Mouse (Mus musculus) forebrain, embryonic 13.5 days (tissue): ENCODE results near the gene Dppa4. TPM values are rescaled to one million over a fixed set of nuclear protein-coding genes. Genes with fewer than 3 reads are reported as not detected.
"Not testable (repeated sequence)": the region's sequence is repeated elsewhere in the genome, so short reads cannot be mapped to it uniquely, and the experiment has no call there.

Experiments
- ATAC-seq: fragments of 200-750 bp; cut with Nextera tagmentation; 2 replicates; pipeline ENCODE4 v1.8.0; 2017
- H3K27ac ChIP-seq: fragments of 300-500 bp; sonication (generic); 2 replicates; pipeline ENCODE4 v1.5.1; 2015; ENCODE audit warnings: inconsistent platforms, mild to moderate bottlenecking, moderate library complexity
- H3K27me3 ChIP-seq: fragments of 300-500 bp; sonication (generic); 2 replicates; pipeline ENCODE4 v1.6.1; 2015; ENCODE audit warnings: mild to moderate bottlenecking, inconsistent platforms
- H3K36me3 ChIP-seq: fragments of 300-500 bp; sonication (generic); 2 replicates; pipeline ENCODE4 v1.6.1; 2015; ENCODE audit warnings: mild to moderate bottlenecking, inconsistent platforms; ENCODE audit not compliant: poor library complexity, severe bottlenecking
- H3K4me1 ChIP-seq: fragments of 300-500 bp; sonication (generic); 2 replicates; pipeline ENCODE4 v1.6.1; 2015; ENCODE audit warnings: inconsistent platforms
- H3K4me2 ChIP-seq: fragments of 300-500 bp; sonication (generic); 2 replicates; pipeline ENCODE4 v1.6.1; 2015; ENCODE audit warnings: inconsistent platforms, mild to moderate bottlenecking, moderate library complexity
- H3K4me3 ChIP-seq: fragments of 300-500 bp; sonication (generic); 2 replicates; pipeline ENCODE4 v1.5.1; 2015; ENCODE audit warnings: mild to moderate bottlenecking, inconsistent platforms
- H3K9ac ChIP-seq: fragments of 300-500 bp; sonication (generic); 2 replicates; pipeline ENCODE4 v1.6.1; 2015; ENCODE audit warnings: mild to moderate bottlenecking, inconsistent platforms
- H3K9me3 ChIP-seq: fragments of 300-500 bp; sonication (generic); replicated peaks from 2 replicates; pipeline ENCODE4 v1.6.1; 2016; ENCODE audit warnings: inconsistent platforms
- WGBS: fragments of 180-500 bp; shearing (Covaris S2); methylation state at CpG from one replicate; pipeline ENCODE4 v1.1.7; 2015; 5-methylcytosine and 5-hydroxymethylcytosine counted together
- polyA plus RNA-seq: library from polyadenylated mRNA; unstranded; fragments of >200 nt; fragmentation: Nextera tagmentation; extraction: Ambion mirVana; gene quantifications from 2 replicates; pipeline ENCODE4 v1.2.1, GENCODE M21; 2015

The Dppa4 gene
- polyA plus RNA-seq, 1 experiment from 2014 or later: not detected

GRCm38 (mm10) chr16:48297384-48298136 lies 14.0 kb downstream of the Dppa4 start:
- WGBS: 85% methylated on average over 14 of the region's 14 CpGs
- Histone ChIP-seq H3K4me3 (no peak overlapping the region), H3K9ac (no peak overlapping the region), H3K9me3 (no peaks in the 10 kb centered on the region), H3K27me3 (no peaks in the 10 kb centered on the region), H3K4me1 (no peaks in the 10 kb centered on the region), H3K4me2 (no peak overlapping the region), H3K27ac (no peak overlapping the region), H3K36me3 (no peaks in the 10 kb centered on the region)
- ATAC-seq: no peak

GRCm38 (mm10) chr16:48299884-48300283 lies 16.4 kb downstream of the Dppa4 start:
- H3K27me3 ChIP-seq: no peaks in the 10 kb centered on the region
- H3K9me3 ChIP-seq: no peaks in the 10 kb centered on the region
- ATAC-seq: no peak
- H3K36me3 ChIP-seq: no peaks in the 10 kb centered on the region
- no peak overlapping the region for H3K4me2 ChIP-seq
- no peak overlapping the region for H3K4me3 ChIP-seq
- H3K4me1 ChIP-seq: no peaks in the 10 kb centered on the region
- 85% methylated on average over 3 of the region's 3 CpGs for WGBS
- no peak overlapping the region for H3K27ac ChIP-seq
- H3K9ac ChIP-seq: no peak overlapping the region

- H3K4me1 ChIP-seq: no peaks in the 10 kb centered on the region
- 82% methylated on average over 7 of the region's 7 CpGs for WGBS
- H3K4me2 ChIP-seq: no peak within 1 kb of the TSS
- H3K27ac ChIP-seq: no peak within 1 kb of the TSS
- no peak for ATAC-seq
- H3K9me3 ChIP-seq: no peaks in the 10 kb centered on the region
- H3K27me3 ChIP-seq: no peaks in the 10 kb centered on the region
- H3K36me3 ChIP-seq: no peaks in the 10 kb centered on the region
- H3K4me3 ChIP-seq: no peak within 1 kb of the TSS
- H3K9ac ChIP-seq: no peak within 1 kb of the TSS
Measured at GRCm38 (mm10) chr16:48303509-48303908, 20.0 kb downstream of the Dppa4 start, which contains the start of gene Dppa2. Dppa2 (plus strand) TSS chr16:48303908.

GRCm38 (mm10) chr16:48303983-48304382 lies 20.4 kb downstream of the Dppa4 start:
- WGBS: 87% methylated on average over 3 of the region's 3 CpGs
- no peak overlapping the region for H3K4me3 ChIP-seq

GRCm38 (mm10) chr16:48308916-48309315 lies 25.4 kb downstream of the Dppa4 start:
- H3K27ac ChIP-seq, H3K4me2 ChIP-seq, H3K4me3 ChIP-seq, H3K9me3 ChIP-seq, H3K9ac ChIP-seq, H3K36me3 ChIP-seq, H3K27me3 ChIP-seq, ATAC-seq, H3K4me1 ChIP-seq: not testable (repeated sequence)
- WGBS: 95% methylated on average over 10 of the region's 10 CpGs

More at GRCm38 (mm10) chr16:48303983-48304382, 20.4 kb downstream of the Dppa4 start:
- Histone ChIP-seq H3K4me1 (no peaks in the 10 kb centered on the region), H3K36me3 (no peaks in the 10 kb centered on the region), H3K9me3 (no peaks in the 10 kb centered on the region), H3K9ac (no peak overlapping the region), H3K27me3 (no peaks in the 10 kb centered on the region), H3K27ac (no peak overlapping the region), H3K4me2 (no peak overlapping the region)
- no peak for ATAC-seq

GRCm38 (mm10) chr16:48309912-48310630 lies 26.5 kb downstream of the Dppa4 start:
- no peaks in the 10 kb centered on the region for H3K27me3 ChIP-seq
- WGBS: 70% methylated on average over 12 of the region's 12 CpGs

GRCm38 (mm10) chr16:48315294-48315693 lies 31.8 kb downstream of the Dppa4 start:
- Histone ChIP-seq H3K27ac (no peak overlapping the region), H3K9ac (no peak overlapping the region), H3K4me2 (no peak overlapping the region), H3K36me3 (no peaks in the 10 kb centered on the region), H3K4me1 (no peaks in the 10 kb centered on the region), H3K9me3 (no peaks in the 10 kb centered on the region), H3K27me3 (no peaks in the 10 kb centered on the region), H3K4me3 (no peak overlapping the region)
- WGBS: 83% methylated on average over 3 of the region's 3 CpGs
- ATAC-seq: no peak

More at GRCm38 (mm10) chr16:48309912-48310630, 26.5 kb downstream of the Dppa4 start:
- no peak overlapping the region for H3K4me2 ChIP-seq
- ATAC-seq: no peak
- H3K9me3 ChIP-seq: no peaks in the 10 kb centered on the region
- no peak overlapping the region for H3K27ac ChIP-seq
- no peak overlapping the region for H3K9ac ChIP-seq
- no peak overlapping the region for H3K4me3 ChIP-seq
- no peaks in the 10 kb centered on the region for H3K4me1 ChIP-seq
- H3K36me3 ChIP-seq: no peaks in the 10 kb centered on the region

GRCm38 (mm10) chr16:48320781-48321180 lies 37.2 kb downstream of the Dppa4 start:
- 99% methylated on average over 6 of the region's 6 CpGs for WGBS
- H3K4me1 ChIP-seq: no peaks in the 10 kb centered on the region

GRCm38 (mm10) chr16:48323133-48323532 lies 39.6 kb downstream of the Dppa4 start:
- Histone ChIP-seq H3K27ac (no peak overlapping the region), H3K36me3 (no peaks in the 10 kb centered on the region), H3K4me3 (no peak overlapping the region), H3K27me3 (no peaks in the 10 kb centered on the region), H3K9me3 (no peaks in the 10 kb centered on the region), H3K4me1 (no peaks in the 10 kb centered on the region), H3K4me2 (no peak overlapping the region), H3K9ac (no peak overlapping the region)
- WGBS: 63% methylated on average over 6 of the region's 6 CpGs
- ATAC-seq: no peak

More at GRCm38 (mm10) chr16:48320781-48321180, 37.2 kb downstream of the Dppa4 start:
- Histone ChIP-seq H3K36me3 (no peaks in the 10 kb centered on the region), H3K4me2 (no peak overlapping the region), H3K27ac (no peak overlapping the region), H3K9ac (no peak overlapping the region), H3K4me3 (no peak overlapping the region), H3K9me3 (no peaks in the 10 kb centered on the region), H3K27me3 (no peaks in the 10 kb centered on the region)
- no peak for ATAC-seq

- Histone ChIP-seq H3K4me2 (no peak overlapping the region), H3K36me3 (no peaks in the 10 kb centered on the region), H3K27me3 (no peaks in the 10 kb centered on the region), H3K4me3 (no peak overlapping the region), H3K9me3 (no peaks in the 10 kb centered on the region), H3K27ac (no peak overlapping the region), H3K4me1 (no peaks in the 10 kb centered on the region), H3K9ac (no peak overlapping the region)
- WGBS: 87% methylated on average over 8 of the region's 8 CpGs
- no peak for ATAC-seq
Measured at GRCm38 (mm10) chr16:48323602-48324345, 40.2 kb downstream of the Dppa4 start.

GRCm38 (mm10) chr16:48326903-48327302 lies 43.4 kb downstream of the Dppa4 start:
- H3K4me3 ChIP-seq: no peak overlapping the region
- H3K4me2 ChIP-seq: no peak overlapping the region
- no peak overlapping the region for H3K9ac ChIP-seq
- H3K27me3 ChIP-seq: no peaks in the 10 kb centered on the region
- H3K4me1 ChIP-seq: no peaks in the 10 kb centered on the region
- no peaks in the 10 kb centered on the region for H3K36me3 ChIP-seq
- no peaks in the 10 kb centered on the region for H3K9me3 ChIP-seq
- no peak overlapping the region for H3K27ac ChIP-seq
- WGBS: 94% methylated on average over 5 of the region's 5 CpGs
- ATAC-seq: no peak

GRCm38 (mm10) chr16:48328420-48328819 lies 44.9 kb downstream of the Dppa4 start:
- no peak for ATAC-seq
- Histone ChIP-seq H3K36me3 (no peaks in the 10 kb centered on the region), H3K4me3 (no peak overlapping the region), H3K9ac (no peak overlapping the region), H3K27me3 (no peaks in the 10 kb centered on the region), H3K4me1 (no peaks in the 10 kb centered on the region), H3K9me3 (no peaks in the 10 kb centered on the region), H3K27ac (no peak overlapping the region), H3K4me2 (no peak overlapping the region)
- WGBS: 87% methylated on average over 2 of the region's 2 CpGs
